Mouse (Mus musculus) retina, postnatal 7 days (tissue): ENCODE measurements at regions not wholly inside any gene's neighbourhood (a gene's known extent, or its start where the extent isn't known, plus 50 kb on each side); places are given as distances from the start of the nearest gene placed in this dataset.

Source experiments
- DNase-seq: peaks from one replicate; pipeline ENCODE4 v3.0.0-alpha.2; 2012; ENCODE audit warnings: low read depth, low spot score

DNA sequence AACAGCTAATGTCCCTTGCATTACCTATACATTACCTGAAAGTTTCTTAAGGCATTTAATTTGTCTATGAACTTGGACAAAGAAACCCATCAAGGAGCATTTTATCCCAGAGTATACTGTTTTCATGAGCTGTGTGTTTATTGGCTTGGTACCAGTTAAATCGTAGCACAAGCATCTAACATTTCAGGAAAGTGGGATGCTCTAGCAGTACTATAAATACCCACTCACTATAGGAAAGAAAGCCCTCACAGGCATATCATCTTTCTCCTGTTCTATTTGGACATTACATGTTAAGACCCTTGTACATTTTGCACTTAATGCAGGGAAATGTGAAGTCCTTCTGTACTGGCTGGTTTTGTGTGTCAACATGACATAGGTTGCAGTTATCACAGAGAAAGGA is 163.9 kb downstream of the Ptprc start:
- DNase-seq: no peak

DNA sequence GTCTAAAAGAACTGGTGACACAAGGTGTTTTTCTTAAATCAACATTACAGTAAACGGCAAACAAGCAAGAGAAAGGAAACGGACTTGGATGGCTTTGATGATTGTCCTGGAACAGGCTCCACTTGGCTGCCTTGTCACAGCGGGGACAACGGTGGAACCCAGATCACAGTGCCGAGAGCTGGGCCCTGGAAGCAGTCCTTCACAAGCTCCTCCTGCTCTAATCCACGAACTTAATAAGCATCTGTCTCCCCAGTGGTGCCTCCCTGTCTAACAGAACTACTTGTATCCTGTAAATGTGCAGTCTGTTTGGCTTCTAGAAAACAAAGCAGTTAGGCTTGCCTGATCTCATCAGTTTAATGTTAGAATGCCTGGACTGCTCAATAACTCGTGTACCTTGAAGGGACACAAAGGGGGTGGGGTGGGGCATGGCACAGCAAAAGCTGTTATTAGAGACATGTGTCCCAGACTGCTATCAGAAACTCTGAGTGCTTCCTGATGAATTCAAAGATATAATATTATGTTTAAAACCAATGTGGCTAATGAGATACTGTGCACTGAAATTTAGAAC is 164.5 kb downstream of the Ptprc start:
- DNase-seq: no peak

DNA sequence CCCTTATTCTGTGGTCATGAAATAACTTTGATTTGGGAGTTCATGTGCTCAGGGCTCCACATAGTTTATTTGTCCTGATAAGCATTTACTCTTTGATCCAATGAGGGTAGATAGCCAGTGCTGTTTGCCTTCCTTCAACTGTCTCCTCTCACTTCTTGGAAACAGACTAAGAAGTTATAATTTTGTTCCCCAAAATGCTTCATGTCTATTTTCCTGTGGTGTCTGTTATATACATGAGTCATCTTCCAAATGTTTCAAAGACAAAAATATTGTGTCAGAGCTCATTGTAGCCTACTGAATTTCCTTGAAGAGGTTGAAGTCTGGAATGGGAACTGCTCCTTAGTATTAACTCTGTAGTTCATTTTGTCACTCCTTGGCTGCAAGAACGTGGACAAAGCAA is 168.7 kb downstream of the Ptprc start:
- DNase-seq: no peak

DNA sequence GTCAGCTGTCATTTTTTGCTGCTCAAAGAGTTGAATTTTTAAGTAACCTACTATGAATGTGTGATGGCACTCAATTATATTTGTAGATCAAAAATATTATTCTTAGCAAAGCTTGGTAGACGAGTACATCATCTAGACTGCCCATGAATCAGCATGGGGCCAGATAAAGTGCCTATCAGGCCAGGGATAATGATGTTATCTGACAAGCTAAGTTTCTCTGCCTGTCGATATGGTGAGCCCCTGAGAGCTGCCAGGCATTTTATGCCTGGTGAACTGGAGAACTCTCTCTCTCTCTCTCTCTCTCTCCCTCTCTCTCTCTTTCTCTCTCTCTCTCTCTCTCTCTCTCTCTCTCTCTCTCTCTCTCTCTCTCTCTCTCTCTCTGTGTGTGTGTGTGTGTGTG is 171.2 kb downstream of the Ptprc start:
- no peak for DNase-seq

DNA sequence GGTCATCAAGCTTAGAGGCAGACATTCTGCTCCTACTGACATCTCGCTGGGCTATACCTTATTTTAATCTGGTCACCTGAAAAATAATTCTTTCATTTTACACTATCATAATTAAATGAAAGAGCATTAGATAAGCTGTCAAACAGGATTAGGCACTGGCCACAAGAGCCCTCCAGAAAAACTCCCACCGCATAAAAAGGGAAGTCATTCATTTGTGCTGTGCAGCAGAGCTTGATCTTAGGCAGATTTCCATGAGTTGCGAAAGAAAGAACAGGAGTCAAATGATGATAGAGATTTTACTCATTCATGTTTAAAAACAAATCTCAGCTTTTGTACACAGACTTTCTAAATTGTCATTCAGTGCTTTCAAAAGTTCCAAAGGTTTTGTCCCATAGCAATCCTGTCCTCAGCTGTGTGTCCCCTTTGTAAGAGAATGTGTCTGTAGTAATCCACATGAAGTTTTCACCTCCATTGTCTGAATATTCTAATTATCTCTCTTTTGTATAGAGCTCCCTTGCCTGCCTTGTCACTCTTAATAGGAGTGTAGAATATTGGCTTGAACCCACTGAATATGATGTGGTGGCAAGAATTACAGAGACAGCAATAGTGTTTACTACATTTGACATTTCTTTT is 176.1 kb downstream of the Ptprc start:
- no peak for DNase-seq

DNA sequence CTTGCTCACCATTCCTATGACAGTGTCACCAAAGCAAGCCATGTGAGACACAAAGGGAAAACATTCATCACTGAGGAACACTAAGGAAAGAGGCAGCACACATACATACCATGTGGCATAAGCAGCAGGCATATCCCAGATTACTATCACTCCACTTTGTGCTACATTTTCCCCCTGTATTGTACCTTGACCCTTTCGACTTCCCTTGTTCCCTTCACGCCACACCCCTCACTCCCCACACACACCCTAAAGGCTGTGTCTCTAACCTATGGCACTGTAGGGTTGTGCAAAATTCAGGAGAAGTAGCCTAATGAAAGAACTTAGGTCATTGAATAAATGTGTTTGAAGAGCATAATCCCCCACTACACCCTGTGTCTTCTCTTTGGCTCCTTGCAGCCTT is 179.5 kb downstream of the Ptprc start:
- DNase-seq: no peak

DNA sequence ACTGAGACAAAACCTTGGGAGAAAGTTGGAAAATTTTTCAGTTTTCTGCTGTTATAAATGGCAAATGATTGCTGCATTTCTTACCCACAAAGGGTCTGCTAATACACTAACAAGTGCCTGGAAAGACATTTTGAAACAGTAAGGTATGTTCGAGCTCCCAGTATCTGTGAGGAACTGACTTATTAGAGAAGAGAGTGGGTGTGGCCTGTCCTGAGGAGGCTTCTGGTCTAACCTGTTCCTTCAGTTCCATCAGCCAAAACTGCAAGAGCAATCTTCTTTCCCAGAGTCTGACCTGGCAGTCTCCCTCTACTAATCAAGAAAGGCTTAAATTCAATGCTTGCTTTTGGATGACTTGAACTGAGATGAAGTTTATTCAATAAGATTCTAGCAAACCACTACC is 183.6 kb downstream of the Ptprc start:
- DNase-seq: no peak

DNA sequence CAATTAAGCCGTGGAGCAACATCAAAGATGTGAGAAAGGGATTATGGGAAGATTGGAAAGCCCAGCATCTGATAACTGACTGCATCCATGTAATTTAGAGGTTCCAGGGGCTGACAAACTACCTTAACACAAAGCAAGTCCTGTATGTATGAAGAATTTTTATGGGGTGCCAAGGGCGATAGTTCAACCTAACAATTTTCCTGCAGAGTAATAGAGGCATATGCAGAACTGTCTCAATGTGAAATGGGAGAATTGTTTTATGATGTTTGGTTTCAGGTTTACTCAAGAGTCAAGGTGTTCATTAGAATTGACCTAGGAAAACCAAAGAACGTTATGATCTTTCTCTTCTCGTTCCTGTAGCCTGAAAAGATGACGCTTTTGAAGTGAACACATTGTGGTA is 184.1 kb downstream of the Ptprc start:
- DNase-seq: no peak

DNA sequence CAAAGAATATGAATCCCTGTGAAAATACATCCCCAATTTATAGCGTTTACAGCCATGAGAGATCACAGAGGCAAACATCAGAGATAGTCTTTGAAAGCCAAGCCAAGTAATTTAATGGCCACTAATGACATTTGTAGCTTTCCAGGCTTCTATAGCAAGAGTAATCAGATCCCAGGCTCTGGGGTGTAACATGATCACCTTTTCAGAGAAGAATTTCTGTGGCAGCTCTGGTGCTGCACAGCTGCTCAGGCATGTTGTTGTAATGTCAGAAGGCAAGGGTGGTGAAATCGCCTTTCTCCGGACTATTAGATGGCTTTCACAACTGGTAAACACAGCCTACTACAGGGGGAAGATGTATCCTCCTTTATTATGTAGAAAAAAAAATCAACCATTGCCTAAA is 202.1 kb downstream of the Ptprc start:
- DNase-seq: no peak

DNA sequence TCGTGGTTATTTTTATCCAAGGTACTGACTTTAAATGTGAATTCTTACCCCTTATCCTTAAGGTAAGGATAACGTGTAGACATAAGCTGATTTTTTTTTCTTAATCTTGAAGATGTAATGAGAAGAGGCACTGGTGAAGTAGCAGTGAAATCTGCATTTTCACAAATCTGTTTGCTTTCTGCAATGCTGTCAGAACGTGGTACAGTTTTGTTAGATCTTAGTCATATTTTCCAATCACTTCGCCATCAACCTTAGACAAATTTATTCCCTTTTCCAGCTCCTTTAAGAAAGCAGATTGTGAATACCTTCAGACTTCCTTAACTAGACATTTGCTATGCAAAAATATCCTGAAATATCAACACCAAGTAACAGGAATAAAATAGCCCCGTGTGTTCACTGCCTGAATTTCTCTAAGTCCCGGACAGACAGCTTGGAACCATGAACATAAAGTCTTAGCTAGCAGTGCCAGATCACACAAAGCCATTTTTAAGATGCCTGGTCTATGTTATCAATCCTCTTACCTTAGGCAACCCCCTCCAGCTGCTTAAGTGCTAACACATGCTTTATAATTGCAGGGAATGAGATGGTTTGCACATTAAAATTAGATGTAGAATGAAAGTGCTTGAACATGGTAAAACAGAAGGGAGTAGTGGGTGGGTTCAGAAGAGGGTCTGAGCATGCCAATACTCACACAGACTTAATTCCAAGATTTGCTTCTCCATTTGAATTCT is 202.7 kb downstream of the Ptprc start:
- DNase-seq: peak; percentile 17

DNA sequence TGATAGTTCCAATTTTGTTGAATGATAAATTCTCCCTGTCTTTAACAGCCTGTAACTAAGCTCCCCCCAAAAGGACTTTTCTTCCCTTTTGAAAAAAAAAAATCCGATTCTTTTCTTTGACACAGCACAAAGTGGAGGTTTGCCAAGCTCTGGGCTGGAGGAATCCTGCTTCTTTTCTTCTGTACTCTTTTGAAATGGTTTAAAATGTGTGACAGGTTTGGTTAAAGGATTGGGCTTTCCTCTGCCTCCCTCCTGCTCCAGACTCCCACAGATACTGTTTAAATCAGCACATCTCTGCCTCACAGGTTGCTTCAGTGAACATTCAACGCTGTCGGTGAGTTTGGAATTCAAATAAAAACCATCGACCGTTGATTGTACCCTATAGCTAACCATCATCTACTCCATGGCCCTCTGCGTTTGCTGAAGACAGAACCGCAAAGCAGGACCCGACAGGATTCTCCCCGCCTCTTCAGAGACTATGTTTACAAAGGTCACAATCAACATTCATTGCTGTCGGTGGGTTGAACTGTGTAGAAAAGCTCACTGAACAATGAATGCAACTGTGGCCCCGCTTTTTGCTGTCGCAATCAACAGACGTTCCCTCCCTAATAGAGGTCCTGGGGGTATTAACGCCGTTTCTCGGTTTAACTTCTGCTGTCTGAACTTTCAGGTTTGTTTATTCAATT is 209.2 kb downstream of the Ptprc start:
- DNase-seq: no peak

DNA sequence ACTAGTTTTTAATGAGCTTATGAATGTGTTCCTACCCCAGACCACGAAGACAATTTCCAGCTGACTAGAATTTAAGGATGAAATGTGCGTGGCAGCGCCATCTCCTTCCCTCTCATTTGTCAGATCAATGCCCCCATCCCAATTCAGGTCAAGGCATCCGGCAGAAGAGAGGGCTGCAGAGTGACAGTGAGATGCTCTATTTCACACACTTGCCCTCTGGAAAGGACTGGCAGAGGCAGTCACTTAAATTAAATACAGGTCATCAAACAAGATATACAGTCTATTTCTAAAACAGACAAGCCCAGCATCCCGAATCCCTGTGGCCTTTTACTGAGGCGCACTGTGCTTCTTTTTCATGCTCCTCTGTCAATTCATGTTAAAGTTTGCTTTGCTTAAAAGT is 211.9 kb downstream of the Ptprc start:
- peak; percentile 13 for DNase-seq

DNA sequence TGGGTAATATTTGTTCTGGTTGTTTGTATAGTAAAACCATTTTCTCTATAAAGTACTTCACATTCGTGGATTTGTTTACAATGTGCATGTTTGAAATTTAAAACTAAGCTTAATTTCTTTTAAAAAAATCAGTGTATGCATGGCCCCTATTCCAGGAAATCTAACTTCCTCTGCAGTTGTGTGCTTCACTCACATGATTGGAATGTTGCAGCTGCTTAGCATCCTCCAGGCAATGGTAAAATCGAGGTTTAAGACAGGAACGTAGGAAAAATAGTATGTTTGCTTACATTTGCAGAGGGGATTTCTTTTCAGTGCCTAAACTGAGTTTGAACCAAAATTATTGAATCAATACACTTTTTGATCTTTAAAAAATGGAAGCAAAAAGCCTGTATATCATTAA is 217.5 kb downstream of the Ptprc start:
- DNase-seq: no peak

DNA sequence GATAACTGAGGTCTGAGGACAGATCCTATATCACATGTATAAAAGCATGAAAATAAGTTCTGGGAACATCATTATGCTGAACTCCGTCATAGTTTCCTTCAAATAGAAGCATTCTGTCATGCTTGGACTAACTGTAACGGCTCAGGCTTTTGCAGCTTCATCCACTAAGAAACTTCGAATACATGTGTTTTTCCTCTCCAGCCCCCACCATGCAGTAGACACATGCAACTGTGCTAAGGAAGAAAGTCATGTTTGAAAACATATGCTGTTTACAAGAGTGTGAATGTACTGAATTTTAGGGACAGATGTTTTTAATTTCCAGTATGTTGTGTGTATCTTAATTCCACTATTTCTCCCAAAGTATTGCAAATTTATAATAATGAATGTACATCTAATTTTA is 219.5 kb downstream of the Ptprc start:
- no peak for DNase-seq

DNA sequence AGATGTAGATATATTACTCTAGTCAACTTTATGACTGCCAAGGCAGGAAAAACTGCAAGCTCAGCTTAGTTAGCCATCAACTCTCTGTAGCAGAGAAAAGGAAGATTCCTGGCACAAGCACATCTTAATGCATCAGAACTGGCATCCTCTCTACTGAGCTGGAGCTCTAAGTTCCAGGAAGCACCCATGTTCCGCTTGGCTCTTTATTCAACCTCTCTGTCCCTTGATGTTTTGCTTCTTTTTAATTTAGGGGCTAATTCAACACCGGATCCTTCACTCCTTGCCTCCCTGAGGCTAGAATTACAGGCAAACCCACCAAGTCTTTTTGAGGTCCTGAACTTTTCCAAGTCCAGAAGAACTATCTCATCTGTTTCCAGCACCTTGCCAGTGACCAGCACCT is 220.4 kb downstream of the Ptprc start:
- DNase-seq: no peak

DNA sequence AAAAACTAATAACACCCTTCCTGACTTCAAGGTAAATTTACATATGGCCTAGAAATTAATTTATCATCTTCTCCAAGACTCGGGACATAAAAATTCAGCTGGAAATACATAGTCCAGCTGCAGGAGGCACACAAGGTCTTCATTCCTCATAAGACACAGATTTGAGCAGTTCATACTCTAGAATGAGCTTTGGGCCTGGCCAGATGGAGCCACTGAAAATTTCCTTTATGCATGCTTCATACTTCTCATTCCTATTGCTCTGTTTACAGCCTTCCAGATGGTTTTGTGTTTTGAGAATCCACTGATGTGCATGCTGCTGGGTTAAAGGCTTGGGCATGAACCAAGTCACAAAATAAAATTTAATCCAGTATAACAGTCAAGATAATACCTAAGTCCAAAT is 222.1 kb downstream of the Ptprc start:
- no peak for DNase-seq

DNA sequence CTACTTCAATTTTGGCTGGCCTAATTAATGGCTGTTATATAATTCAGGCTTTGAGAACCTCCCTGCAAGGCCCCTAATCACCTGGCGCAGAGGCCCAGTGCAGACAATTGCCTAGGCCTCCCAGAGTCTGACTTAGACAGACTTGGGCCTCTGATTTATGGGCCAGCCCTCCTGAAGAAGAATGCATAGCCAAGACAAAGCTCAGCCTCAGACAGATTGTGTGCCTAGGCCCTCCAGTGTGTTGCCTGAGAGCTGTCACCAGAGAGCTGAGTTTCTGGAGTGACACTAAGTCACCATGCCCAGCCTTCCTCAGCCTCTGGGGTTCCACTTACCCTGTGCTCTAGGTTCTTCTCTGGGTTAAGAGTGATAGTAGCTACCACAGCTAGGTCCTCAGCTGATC is 222.7 kb downstream of the Ptprc start:
- no peak for DNase-seq

DNA sequence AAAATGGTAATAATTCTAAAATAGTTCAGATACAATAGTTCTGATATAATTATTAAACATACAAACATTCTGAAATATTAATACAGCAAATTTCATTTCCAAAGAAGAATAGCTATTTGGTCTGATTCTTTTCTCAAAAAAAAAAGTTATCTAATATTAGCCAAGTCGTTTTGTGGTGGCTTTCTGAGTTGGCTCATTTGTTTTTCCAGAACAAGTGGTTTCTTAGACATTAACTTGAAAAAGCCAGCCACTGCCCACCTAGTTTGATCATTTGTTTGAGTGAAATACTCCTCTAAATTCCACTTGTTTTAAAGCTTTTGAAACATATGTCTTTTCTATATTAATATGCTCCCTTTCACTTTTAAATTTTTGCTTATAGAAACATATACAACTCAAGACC is 227.6 kb downstream of the Ptprc start:
- DNase-seq: no peak

DNA sequence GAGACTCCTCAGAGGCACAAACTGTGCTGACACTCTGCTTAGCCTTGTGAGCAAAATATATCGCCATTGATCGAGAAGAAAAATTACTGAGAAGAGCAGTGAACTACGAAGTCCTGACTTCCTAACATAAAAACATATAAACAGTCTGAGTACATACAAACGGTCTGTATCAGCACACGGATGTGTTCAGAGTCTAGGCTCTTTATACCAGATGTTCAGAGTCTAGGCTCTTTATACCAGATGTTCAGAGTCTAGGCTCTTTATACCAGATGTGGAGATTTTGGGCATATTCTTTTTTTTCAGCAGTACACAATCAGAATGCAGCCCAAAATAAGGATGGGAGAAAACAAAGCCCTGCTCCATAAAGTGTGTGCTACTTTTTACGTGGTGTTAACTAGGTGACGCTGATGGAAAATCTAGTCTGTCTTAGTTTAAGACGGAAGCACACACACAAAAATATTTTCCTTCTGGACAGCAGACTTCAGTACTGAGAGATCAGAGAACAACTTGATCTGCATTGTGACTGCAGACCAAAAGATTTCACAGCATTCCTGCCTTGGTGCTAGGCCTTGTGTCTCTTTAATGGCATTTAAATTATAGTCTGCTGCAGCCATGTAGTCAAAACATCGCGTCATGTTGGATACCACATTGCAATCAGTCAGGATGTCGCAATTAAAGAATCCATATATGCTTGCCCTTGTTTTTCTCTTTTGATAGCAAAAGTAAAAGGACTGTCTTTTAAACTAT is 233.6 kb downstream of the Ptprc start:
- no peak for DNase-seq

DNA sequence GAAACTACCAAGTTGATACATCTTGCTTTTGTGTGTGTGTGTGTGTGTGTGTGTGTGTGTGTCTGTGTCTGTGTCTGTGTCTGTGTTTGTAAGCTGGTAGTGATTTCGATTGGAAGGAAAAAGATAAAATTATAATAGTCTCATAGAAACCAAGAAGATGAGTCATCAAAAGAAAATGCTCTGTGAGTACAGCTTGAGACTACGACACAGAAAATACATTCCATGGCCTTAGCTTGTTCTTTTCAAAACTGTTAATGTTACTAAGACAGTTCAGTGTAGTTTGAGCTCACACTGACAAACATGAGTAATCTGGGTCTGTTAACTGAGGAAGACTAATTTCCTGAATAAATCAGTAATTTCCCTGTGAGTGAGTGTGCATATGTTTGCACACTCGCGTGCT is 239.8 kb downstream of the Ptprc start:
- no peak for DNase-seq

DNA sequence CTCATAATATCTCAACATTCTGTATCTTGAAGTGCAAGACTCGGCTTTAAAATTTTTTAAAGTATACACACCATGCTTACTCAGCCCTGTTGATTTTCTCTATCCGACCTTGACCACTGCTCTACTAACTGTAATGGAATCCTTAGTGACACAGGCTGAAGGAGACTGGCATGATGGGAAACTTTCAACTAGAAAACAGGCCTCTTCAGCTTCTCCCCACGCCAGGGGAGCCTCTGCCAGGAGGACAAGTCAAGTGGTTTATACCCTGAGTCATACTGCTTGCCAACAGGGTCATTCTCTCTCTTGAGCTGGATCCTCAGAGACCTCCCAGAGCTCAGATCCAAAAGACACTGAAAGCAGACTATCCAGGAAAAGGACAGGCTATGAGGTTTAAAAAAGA is 245.7 kb downstream of the Ptprc start:
- DNase-seq: no peak

DNA sequence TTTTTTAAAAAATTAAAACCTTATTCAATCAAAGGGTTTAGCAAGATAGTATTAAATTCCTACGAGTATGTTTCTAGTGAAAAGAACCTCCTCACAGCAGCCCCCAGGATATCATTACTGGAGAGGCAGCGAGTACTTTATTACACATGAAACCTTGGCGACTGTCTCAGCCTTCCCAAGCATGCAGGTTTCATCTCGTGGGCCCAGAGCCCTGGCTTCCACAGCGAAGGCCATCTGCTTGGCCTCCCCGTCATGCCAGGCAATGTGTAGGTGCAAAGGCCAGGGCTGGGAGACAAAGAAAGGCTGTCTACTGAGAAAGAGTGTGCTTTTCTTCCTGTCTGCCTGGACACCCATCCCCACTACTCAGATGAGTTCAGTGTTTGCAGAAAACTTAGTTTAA is 247.0 kb downstream of the Ptprc start:
- no peak for DNase-seq
